Mouse (Mus musculus): Measurements from ENCODE around the gene Amz1. TPM values are rescaled to one million over a fixed set of nuclear protein-coding genes. Genes with fewer than 3 reads are reported as not detected.

Amz1 gene
- total and polyA plus RNA-seq, 3 experiments, result 0.52 to 1.6 (median 1.1) TPM

DNA sequence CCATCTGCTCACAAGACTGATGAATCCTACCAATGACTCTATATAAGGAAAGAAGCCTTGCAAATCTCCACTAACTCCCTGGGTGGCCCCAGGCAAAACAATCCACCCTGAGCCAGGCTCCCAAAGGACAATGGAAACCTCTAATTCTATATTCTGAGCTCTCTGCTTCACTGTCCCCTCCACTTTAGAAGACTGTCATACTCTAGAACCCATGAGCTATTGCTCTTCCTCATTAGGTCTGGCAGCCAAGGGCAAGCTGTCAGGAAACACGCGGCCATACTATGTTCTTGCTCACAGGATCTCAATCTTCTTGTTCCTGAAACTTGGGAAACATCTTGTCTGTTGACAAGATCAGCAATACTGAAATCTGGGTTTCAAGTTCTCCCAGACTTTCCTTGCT is 82.3 kb downstream of the Amz1 start:
- no peak for DNase-seq

- no peak for DNase-seq
These were observed 83.0 kb downstream of the Amz1 start for GRCm38 (mm10) chr5:140806939-140807338.

Other genes starting within 250 kb of the Amz1 start
- 10 to 100 TPM in 1 of 2 experiments, 1 to 10 TPM in 1; 9.7 to 17.4 TPM for gene Chst12, start 218.6 kb upstream of the Amz1 start, total RNA-seq (2021)
- 16.6 and 16.7 TPM in 2 replicates for gene Chst12, start 218.6 kb upstream of the Amz1 start, polyA plus RNA-seq (2012; rRNA removed)
- not detected for gene Grifin, start 159.1 kb upstream of the Amz1 start, total RNA-seq (2021)
- not detected in 2 replicates for gene Grifin, start 159.1 kb upstream of the Amz1 start, polyA plus RNA-seq (2012; rRNA removed)
- gene Lfng, start 116.8 kb upstream of the Amz1 start, total RNA-seq (2021), result 10 to 100 TPM in 1 of 2 experiments, 1 to 10 TPM in 1; 9.5 to 14.5 TPM
- 59.0 and 60.2 TPM in 2 replicates for gene Lfng, start 116.8 kb upstream of the Amz1 start, polyA plus RNA-seq (2012; rRNA removed)
- 10 to 100 TPM; 48.6 to 95.9 TPM for gene Ttyh3, start 75.1 kb upstream of the Amz1 start, total RNA-seq (2021)
- gene Ttyh3, start 75.1 kb upstream of the Amz1 start, polyA plus RNA-seq (2012; rRNA removed), result 185 and 217 TPM in 2 replicates
- 10 to 100 TPM; 13.5 to 23.5 TPM for gene Iqce, start 21.7 kb upstream of the Amz1 start, total RNA-seq (2021)
- 19.3 and 19.6 TPM in 2 replicates for gene Iqce, start 21.7 kb upstream of the Amz1 start, polyA plus RNA-seq (2012; rRNA removed)
- gene Brat1, start 19.1 kb upstream of the Amz1 start, total RNA-seq (2021), result 10 to 100 TPM; 16.9 to 18.8 TPM
- 42.9 and 46.4 TPM in 2 replicates for gene Brat1, start 19.1 kb upstream of the Amz1 start, polyA plus RNA-seq (2012; rRNA removed)
- gene Gna12, start 106.3 kb downstream of the Amz1 start, total RNA-seq (2021), result 100 to 1,000 TPM; 116 to 121 TPM
- gene Gna12, start 106.3 kb downstream of the Amz1 start, polyA plus RNA-seq (2012; rRNA removed), result 153 and 200 TPM in 2 replicates